Mouse (Mus musculus) megakaryocyte, embryonic 14.5 days (primary cell): ENCODE data around the gene Fstl3.

Source experiments
- FLI1 ChIP-seq: IDR thresholded peaks from 2 replicates; pipeline ENCODE4 v1.6.1; 2012; ENCODE audit warnings: low read length, inconsistent platforms, mixed read lengths
- GATA1 ChIP-seq: IDR thresholded peaks from 3 replicates; pipeline ENCODE4 v1.6.1; 2012; ENCODE audit warnings: mixed read lengths, low read length, inconsistent platforms, borderline replicate concordance

DNA sequence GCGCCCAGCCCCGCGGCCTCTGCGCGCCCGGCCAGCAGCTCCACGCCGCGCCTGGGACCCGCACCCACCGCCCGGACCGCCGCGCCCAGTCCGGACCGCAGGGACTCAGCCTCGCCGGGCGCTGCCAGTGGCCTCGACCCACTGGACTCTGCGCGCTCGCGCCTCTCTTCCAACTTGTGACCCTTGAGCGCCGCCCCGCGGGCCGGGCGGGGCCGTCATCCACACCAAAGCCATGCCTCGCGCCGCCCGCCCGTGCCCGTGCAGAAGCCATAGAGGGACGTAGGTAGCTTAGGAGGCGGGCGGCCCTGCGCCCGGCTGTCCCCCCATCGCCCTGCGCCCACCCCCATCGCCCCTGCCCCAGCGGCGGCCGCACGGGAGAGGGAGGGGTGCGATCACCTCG is 41.7 kb upstream of the Fstl3 start:
- TF ChIP-seq GATA1 (no peak), FLI1 (no peak)
